ENCODE assay signal across 9 mouse cellular contexts in genomic region chr9:31203571-31204210, GRCm38 (mm10). TPM values are rescaled to one million over a fixed set of nuclear protein-coding genes. Genes with fewer than 3 reads are reported as not detected.
A peak's percentile ranks its signal among the peaks of the same experiment; 100 is the strongest.
DNase-seq lines count a peak whose midpoint lies in the region; ATAC-seq and TF ChIP-seq lines count a peak whose summit lies in the region.
"Had no signal": no experiment of that assay in that cellular context is flagged by ENCODE, and none has a peak within 500 bp of the region (broad histone marks: within the 10 kb centered on the region; RNA-seq: fewer than 3 reads in every experiment).

No protein-coding gene starts in this region.

- TF ChIP-seq POLR2A in testis, adult 2 months (IDR thresholded peaks at IDR 0.05; ENCODE audit: control insufficient read depth, low read depth, low read length): no peak

- H3K27ac ChIP-seq in heart, embryonic 15.5 days: peak overlapping the region; percentile 30; the same call in 1 of the 2 replicates
- peak overlapping the region; percentile 59 for H3K27ac ChIP-seq in testis, adult 2 months (ENCODE audit: control insufficient read depth, insufficient read depth, low read depth, low read length)
- peak overlapping the region; percentile 48 for H3K27ac ChIP-seq in embryonic facial prominence, embryonic 15.5 days (replicated peaks)
- no peak overlapping the region for H3K27ac ChIP-seq in forebrain, embryonic 11.5 days (ENCODE audit: low read depth, low read length)
- H3K27ac ChIP-seq: liver, embryonic 13.5 days had no signal

- H3K4me3 ChIP-seq in heart, embryonic 15.5 days: no peak overlapping the region
- H3K4me3 ChIP-seq in testis, adult 2 months (ENCODE audit: control insufficient read depth, low read depth, low read length): no peak overlapping the region
- H3K4me3 ChIP-seq in embryonic facial prominence, embryonic 15.5 days (replicated peaks): no peak overlapping the region
- H3K4me3 ChIP-seq in forebrain, embryonic 11.5 days (ENCODE audit: low read depth, low read length): no peak overlapping the region
- H3K4me3 ChIP-seq: liver, embryonic 13.5 days had no signal

- 75% methylated on average over 16 of the region's 16 CpGs for WGBS in heart, embryonic 15.5 days
- 67% methylated on average over 16 of the region's 16 CpGs for WGBS in embryonic facial prominence, embryonic 15.5 days
- 81% methylated on average over 16 of the region's 16 CpGs for WGBS in forebrain, embryonic 11.5 days

- no peak for DNase-seq in heart, postnatal 25 days (ENCODE audit: low spot score)
- no peak for DNase-seq in testis, postnatal 10 days (ENCODE audit: low spot score)
- peak; percentile 47 for DNase-seq in telencephalon, adult 2 months (ENCODE audit: low read depth, low spot score)
- no peak for DNase-seq in embryo, embryonic 11 days
- no peak for DNase-seq in forebrain, embryonic 11.5 days (ENCODE audit: low spot score)
- DNase-seq: liver, embryonic 13.5 days had no signal

- H3K36me3 ChIP-seq in heart, embryonic 15.5 days: no peaks in the 10 kb centered on the region
- H3K36me3 ChIP-seq in testis, adult 2 months (ENCODE audit: control insufficient read depth, insufficient read depth, low read length): no peaks in the 10 kb centered on the region
- no peaks in the 10 kb centered on the region for H3K36me3 ChIP-seq in embryonic facial prominence, embryonic 15.5 days
- H3K36me3 ChIP-seq in forebrain, embryonic 11.5 days (ENCODE audit: control insufficient read depth, insufficient read depth, low read length): no peaks in the 10 kb centered on the region
- H3K36me3 ChIP-seq: liver, embryonic 13.5 days had no signal

- ATAC-seq in heart, embryonic 15.5 days (replicated peaks; ENCODE audit: insufficient number of reproducible peaks, insufficient read depth, low FRiP score, low read depth): peak; percentile 53; the same call in 1 of the 2 replicates
- no peak for ATAC-seq in embryonic facial prominence, embryonic 15.5 days (ENCODE audit: insufficient number of reproducible peaks, low FRiP score, low TSS enrichment, low read depth)
- ATAC-seq in forebrain, embryonic 11.5 days (replicated peaks; ENCODE audit: low FRiP score): no peak

- no peak overlapping the region for H3K4me2 ChIP-seq in heart, embryonic 15.5 days
- no peak overlapping the region for H3K4me2 ChIP-seq in embryonic facial prominence, embryonic 15.5 days (replicated peaks)
- no peak overlapping the region for H3K4me2 ChIP-seq in forebrain, embryonic 11.5 days (ENCODE audit: low read depth, low read length, severe bottlenecking)
- H3K4me2 ChIP-seq: liver, embryonic 13.5 days had no signal

- H3K27me3 ChIP-seq in heart, embryonic 15.5 days: no peaks in the 10 kb centered on the region
- no peaks in the 10 kb centered on the region for H3K27me3 ChIP-seq in testis, adult 2 months (ENCODE audit: control insufficient read depth, insufficient read depth, low read length)
- no peaks in the 10 kb centered on the region for H3K27me3 ChIP-seq in embryonic facial prominence, embryonic 15.5 days
- H3K27me3 ChIP-seq in forebrain, embryonic 11.5 days (ENCODE audit: control insufficient read depth, insufficient read depth, low read length): no peaks in the 10 kb centered on the region
- H3K27me3 ChIP-seq: liver, embryonic 13.5 days had no signal

- no peak overlapping the region for H3K9ac ChIP-seq in heart, embryonic 15.5 days
- H3K9ac ChIP-seq in embryonic facial prominence, embryonic 15.5 days: no peak overlapping the region
- no peak overlapping the region for H3K9ac ChIP-seq in forebrain, embryonic 11.5 days (ENCODE audit: low read length)
- H3K9ac ChIP-seq: liver, embryonic 13.5 days had no signal

- peaks cover 45% of the 10 kb centered on the region for H3K4me1 ChIP-seq in heart, embryonic 15.5 days (replicated peaks)
- H3K4me1 ChIP-seq in testis, adult 2 months (ENCODE audit: control insufficient read depth, insufficient read depth, low read length): peaks cover 2% of the 10 kb centered on the region; the same call in 1 of the 2 replicates
- peaks cover 39% of the 10 kb centered on the region for H3K4me1 ChIP-seq in embryonic facial prominence, embryonic 15.5 days
- H3K4me1 ChIP-seq in forebrain, embryonic 11.5 days (replicated peaks; ENCODE audit: control insufficient read depth, insufficient read depth, low read length): no peaks in the 10 kb centered on the region

- H3K9me3 ChIP-seq in heart, embryonic 15.5 days (replicated peaks): no peaks in the 10 kb centered on the region
- no peaks in the 10 kb centered on the region for H3K9me3 ChIP-seq in embryonic facial prominence, embryonic 15.5 days (replicated peaks)
- H3K9me3 ChIP-seq in forebrain, embryonic 11.5 days (ENCODE audit: control insufficient read depth, low read length): no peaks in the 10 kb centered on the region
- H3K9me3 ChIP-seq: liver, embryonic 13.5 days had no signal

- intact Hi-C loops in heart, postnatal 25 days (cut with DNase I): no loop called here

- TF ChIP-seq CTCF in testis, adult 2 months (IDR thresholded peaks at IDR 0.05; ENCODE audit: control insufficient read depth, insufficient read depth, insufficient replicate concordance, low read depth, low read length): no peak

RNA-seq across cellular contexts. Expression of gene Aplp2, which starts 7.9 kb away (rescaled TPM):
- polyA plus RNA-seq in heart, embryonic 15.5 days (2015; fragmentation: Nextera tagmentation; extraction: Ambion mirVana): 327 and 380 TPM in 2 replicates
- total RNA-seq in heart, postnatal 25 days (2021): 100 to 1,000 TPM; 285 to 296 TPM
- polyA plus RNA-seq in testis, adult 2 months (2012; rRNA removed): 142 and 183 TPM in 2 replicates
- 287 and 290 TPM in 2 replicates for polyA plus RNA-seq in embryonic facial prominence, embryonic 15.5 days (2015; fragmentation: Nextera tagmentation; extraction: Ambion mirVana)
- polyA plus RNA-seq in forebrain, embryonic 11.5 days (2014; fragmentation: Nextera tagmentation; extraction: Ambion mirVana): 209 and 217 TPM in 2 replicates
